Mouse (Mus musculus) spleen, adult 12 weeks (tissue): ENCODE data around the gene Zfp992.
"Not testable (repeated sequence)": the region's sequence is repeated elsewhere in the genome, so short reads cannot be mapped to it uniquely, and the experiment has no call there.

Experiments
- DNase-seq: peaks from one replicate; pipeline ENCODE4 v3.0.0; 2022; ENCODE audit warnings: low spot score

The Zfp992 gene

GRCm38 (mm10) chr4:146448950-146449349 is at the start of gene Zfp992:
TSS of gene Zfp992 (plus strand) at chr4:146449023.
- not testable (repeated sequence) for DNase-seq

- not testable (repeated sequence) for DNase-seq
Measured at GRCm38 (mm10) chr4:146429467-146429866, 19.4 kb upstream of the Zfp992 start.

- DNase-seq = not testable (repeated sequence)
Measured at GRCm38 (mm10) chr4:146430876-146431275, 17.9 kb upstream of the Zfp992 start.

GRCm38 (mm10) chr4:146435539-146435938 is 13.3 kb upstream of the Zfp992 start:
- DNase-seq = not testable (repeated sequence)

GRCm38 (mm10) chr4:146437256-146437655 is 11.6 kb upstream of the Zfp992 start:
- DNase-seq = not testable (repeated sequence)

- not testable (repeated sequence) for DNase-seq
Measured at GRCm38 (mm10) chr4:146444345-146444744, 4.5 kb upstream of the Zfp992 start.

GRCm38 (mm10) chr4:146445121-146445520 is 3.7 kb upstream of the Zfp992 start:
- DNase-seq = not testable (repeated sequence)

GRCm38 (mm10) chr4:146446135-146446534 is 2.7 kb upstream of the Zfp992 start:
- not testable (repeated sequence) for DNase-seq

- DNase-seq = not testable (repeated sequence)
Measured at GRCm38 (mm10) chr4:146447016-146447415, 1.8 kb upstream of the Zfp992 start.

GRCm38 (mm10) chr4:146449711-146450110 is 888 bp downstream of the Zfp992 start:
- not testable (repeated sequence) for DNase-seq

GRCm38 (mm10) chr4:146452576-146452975 is 3.8 kb downstream of the Zfp992 start:
- DNase-seq = not testable (repeated sequence)

- not testable (repeated sequence) for DNase-seq
Measured at GRCm38 (mm10) chr4:146454170-146454569, 5.3 kb downstream of the Zfp992 start.

- DNase-seq = no peak
Measured at GRCm38 (mm10) chr4:146454896-146455295, 6.1 kb downstream of the Zfp992 start.

GRCm38 (mm10) chr4:146455321-146455721 is 6.5 kb downstream of the Zfp992 start:
- no peak for DNase-seq

- no peak for DNase-seq
Measured at GRCm38 (mm10) chr4:146456061-146456726, 7.4 kb downstream of the Zfp992 start.

GRCm38 (mm10) chr4:146457126-146457525 is 8.3 kb downstream of the Zfp992 start:
- no peak for DNase-seq

- DNase-seq = no peak
Measured at GRCm38 (mm10) chr4:146457720-146458119, 8.9 kb downstream of the Zfp992 start.

GRCm38 (mm10) chr4:146459822-146460221 is 11.0 kb downstream of the Zfp992 start:
- DNase-seq = not testable (repeated sequence)

- DNase-seq = not testable (repeated sequence)
Measured at GRCm38 (mm10) chr4:146460685-146461084, 11.9 kb downstream of the Zfp992 start.

GRCm38 (mm10) chr4:146463649-146464351 is 15.0 kb downstream of the Zfp992 start:
- DNase-seq = not testable (repeated sequence)

GRCm38 (mm10) chr4:146469984-146470383 is 21.2 kb downstream of the Zfp992 start:
- not testable (repeated sequence) for DNase-seq

GRCm38 (mm10) chr4:146474181-146474580 is 25.4 kb downstream of the Zfp992 start:
- not testable (repeated sequence) for DNase-seq
